10 mouse cellular contexts compared by ENCODE assay signal in genomic region chr4:137118332-137118715, GRCm38 (mm10).
DNase-seq lines count a peak whose midpoint lies in the region; ATAC-seq and TF ChIP-seq lines count a peak whose summit lies in the region.
"Had no signal": no experiment of that assay in that cellular context is flagged by ENCODE, and none has a peak within 500 bp of the region (broad histone marks: within the 10 kb centered on the region; RNA-seq: fewer than 3 reads in every experiment).

No protein-coding gene starts in this region.

- H3K27ac ChIP-seq in heart, postnatal 0 days (ENCODE audit: low read depth): no peak overlapping the region
- H3K27ac ChIP-seq in embryonic facial prominence, embryonic 12.5 days: no peak overlapping the region
- H3K27ac ChIP-seq in hindbrain, embryonic 15.5 days (replicated peaks): 0 out of 2 replicates have a peak overlapping the region, but pooled peaks have one; percentile 38
- 0 out of 2 replicates have a peak overlapping the region, but pooled peaks have one; percentile 21 for H3K27ac ChIP-seq in midbrain, embryonic 13.5 days

- peaks cover 18% of the 10 kb centered on the region; the same call in 1 of the 2 replicates for H3K27me3 ChIP-seq in heart, postnatal 0 days (ENCODE audit: control insufficient read depth, insufficient read depth, low read length)
- H3K27me3 ChIP-seq in embryonic facial prominence, embryonic 12.5 days: no peaks in the 10 kb centered on the region
- H3K27me3 ChIP-seq in hindbrain, embryonic 15.5 days: no peaks in the 10 kb centered on the region
- peaks cover 12% of the 10 kb centered on the region for H3K27me3 ChIP-seq in midbrain, embryonic 13.5 days

- 0 out of 2 replicates have a peak overlapping the region, but pooled peaks have one; percentile 20 for H3K4me3 ChIP-seq in heart, postnatal 0 days (ENCODE audit: low read depth, low read length)
- H3K4me3 ChIP-seq in embryonic facial prominence, embryonic 12.5 days: peak overlapping the region; percentile 32
- H3K4me3 ChIP-seq in hindbrain, embryonic 15.5 days: peak overlapping the region; percentile 40
- H3K4me3 ChIP-seq in midbrain, embryonic 13.5 days (replicated peaks): peak overlapping the region; percentile 38

- no peaks in the 10 kb centered on the region for H3K36me3 ChIP-seq in heart, postnatal 0 days (replicated peaks; ENCODE audit: control insufficient read depth, insufficient read depth, low read length)
- H3K36me3 ChIP-seq in embryonic facial prominence, embryonic 12.5 days: no peaks in the 10 kb centered on the region
- no peaks in the 10 kb centered on the region for H3K36me3 ChIP-seq in hindbrain, embryonic 15.5 days
- H3K36me3 ChIP-seq in midbrain, embryonic 13.5 days: no peaks in the 10 kb centered on the region
- H3K36me3 ChIP-seq: G1E had no signal

- WGBS in heart, postnatal 0 days: 18% methylated on average over 10 of the region's 10 CpGs
- 17% methylated on average over 10 of the region's 10 CpGs for WGBS in embryonic facial prominence, embryonic 12.5 days
- WGBS in hindbrain, embryonic 15.5 days: 13% methylated on average over 10 of the region's 10 CpGs
- WGBS in midbrain, embryonic 13.5 days: 21% methylated on average over 10 of the region's 10 CpGs

- H3K9me3 ChIP-seq in heart, postnatal 0 days (replicated peaks; ENCODE audit: control insufficient read depth, low read length): no peaks in the 10 kb centered on the region
- no peaks in the 10 kb centered on the region for H3K9me3 ChIP-seq in embryonic facial prominence, embryonic 12.5 days
- H3K9me3 ChIP-seq in hindbrain, embryonic 15.5 days: no peaks in the 10 kb centered on the region
- no peaks in the 10 kb centered on the region for H3K9me3 ChIP-seq in midbrain, embryonic 13.5 days
- H3K9me3 ChIP-seq: G1E; megakaryocyte, embryonic 14.5 days had no signal

- no peak for TF ChIP-seq CTCF in heart, postnatal 0 days (IDR thresholded peaks at IDR 0.05; ENCODE audit: low read depth)

- H3K9ac ChIP-seq in heart, postnatal 0 days (replicated peaks; ENCODE audit: low read depth, low read length): no peak overlapping the region
- peak overlapping the region; percentile 39; the same call in 1 of the 2 replicates for H3K9ac ChIP-seq in embryonic facial prominence, embryonic 12.5 days
- H3K9ac ChIP-seq in hindbrain, embryonic 15.5 days: peak overlapping the region; percentile 42
- H3K9ac ChIP-seq in midbrain, embryonic 13.5 days (replicated peaks): peak overlapping the region; percentile 30; the same call in 1 of the 2 replicates

- peak overlapping the region; percentile 56 for H3K4me2 ChIP-seq in heart, postnatal 0 days (ENCODE audit: low read depth, low read length)
- H3K4me2 ChIP-seq in embryonic facial prominence, embryonic 12.5 days (replicated peaks): peak overlapping the region; percentile 48
- peak overlapping the region; percentile 76 for H3K4me2 ChIP-seq in hindbrain, embryonic 15.5 days
- peak overlapping the region; percentile 69 for H3K4me2 ChIP-seq in midbrain, embryonic 13.5 days (replicated peaks)

- no peak for ATAC-seq in heart, postnatal 0 days (ENCODE audit: insufficient read depth, low read depth)
- ATAC-seq in embryonic facial prominence, embryonic 12.5 days (ENCODE audit: insufficient number of reproducible peaks, insufficient read depth, low FRiP score, low TSS enrichment): no peak
- peak; percentile 54; the same call in 1 of the 2 replicates for ATAC-seq in hindbrain, embryonic 15.5 days (ENCODE audit: low FRiP score, low read depth)
- ATAC-seq in midbrain, embryonic 13.5 days: peak; percentile 53; the same call in 1 of the 2 replicates

- DNase-seq in heart, postnatal 0 days (ENCODE audit: low spot score): no peak
- no peak for DNase-seq in heart, postnatal 4 days
- DNase-seq in right cerebral cortex, postnatal 10 days (ENCODE audit: low spot score in 2 of 2): no peak
- no peak for DNase-seq in left cerebral cortex, adult 18-20 months (ENCODE audit: low spot score in 2 of 2)
- DNase-seq in adipocyte (ENCODE audit: low spot score): no peak

- H3K4me1 ChIP-seq in heart, postnatal 0 days (ENCODE audit: control insufficient read depth, insufficient read depth): peaks cover 4% of the 10 kb centered on the region; the same call in 1 of the 2 replicates
- H3K4me1 ChIP-seq in embryonic facial prominence, embryonic 12.5 days: peaks cover 12% of the 10 kb centered on the region; the same call in 1 of the 2 replicates
- peaks cover 16% of the 10 kb centered on the region for H3K4me1 ChIP-seq in hindbrain, embryonic 15.5 days (replicated peaks)
- H3K4me1 ChIP-seq in midbrain, embryonic 13.5 days (replicated peaks): peaks cover 11% of the 10 kb centered on the region

- no peak for TF ChIP-seq EP300 in heart, postnatal 0 days (IDR thresholded peaks at IDR 0.05; ENCODE audit: low read depth)

Comparison
In these comparisons a context has a peak if more than half of its experiments do, and no peak if none do; other contexts are left out.
1. ATAC-seq: peak in hindbrain, embryonic 15.5 days (single experiment) and midbrain, embryonic 13.5 days (single experiment); none in heart, postnatal 0 days (single experiment) and embryonic facial prominence, embryonic 12.5 days (single experiment).
2. H3K27ac ChIP-seq: peak in hindbrain, embryonic 15.5 days (single experiment) and midbrain, embryonic 13.5 days (single experiment); none in heart, postnatal 0 days (single experiment) and embryonic facial prominence, embryonic 12.5 days (single experiment).
3. Peak in every context shown above with its lines, with median percentiles within 50 percentile points of each other: H3K4me2 ChIP-seq and H3K4me3 ChIP-seq.